Mouse (Mus musculus): ENCODE data around the gene Mdm2. TPM values are rescaled to one million over a fixed set of nuclear protein-coding genes. Genes with fewer than 3 reads are reported as not detected.

Gene Mdm2
- total and polyA plus RNA-seq, 3 experiments = 24.5 to 51.8 (median 50.1) TPM

DNA sequence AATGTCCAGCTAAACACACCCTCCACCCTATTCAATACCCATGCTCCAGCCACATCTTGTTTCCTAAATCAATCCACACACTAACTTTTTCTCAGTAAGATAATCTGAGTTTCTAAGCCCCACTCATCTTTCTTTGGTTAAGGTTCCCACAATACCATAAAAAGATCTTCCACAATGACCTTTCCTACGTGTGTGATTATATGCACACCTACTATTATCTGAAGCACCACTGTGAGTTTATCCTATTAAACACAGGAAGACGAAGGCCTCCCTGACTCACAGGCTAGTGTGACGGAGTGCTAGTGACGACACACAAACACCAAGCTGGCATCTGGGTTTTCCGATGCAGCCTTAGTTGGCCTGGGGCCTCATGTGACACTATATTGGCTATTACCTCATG is 17.6 kb downstream of the Mdm2 start:
- Histone ChIP-seq H3K4me3 (no peak overlapping the region), H3K4me1 (ENCODE audit: control insufficient read depth, insufficient read depth, low read length) (no peaks in the 10 kb centered on the region), H3K27ac (no peak overlapping the region), H3K79me2 (replicated peaks; ENCODE audit: control insufficient read depth, insufficient read depth, low read length) (no peaks in the 10 kb centered on the region), H3K27me3 (ENCODE audit: control insufficient read depth, insufficient read depth, low read length) (no peaks in the 10 kb centered on the region), H3K36me3 (ENCODE audit: control insufficient read depth, insufficient read depth, low read length) (peaks cover 10% of the 10 kb centered on the region), H3K9ac (ENCODE audit: low read depth, low read length) (no peak overlapping the region)
- DNase-seq = no peak
- TF ChIP-seq POLR2A (IDR thresholded peaks at IDR 0.05; ENCODE audit: insufficient read depth, low read depth, low read length) (no peak), EP300 (IDR thresholded peaks at IDR 0.05; ENCODE audit: insufficient read depth, low read depth, low read length) (no peak), CTCF (IDR thresholded peaks at IDR 0.05) (no peak)
- intact Hi-C loops (cut with DNase I) = loop anchor here (10.0 kb wide), 1 partner anchor 328 kb away; no protein-coding TSS in a partner anchor
- WGBS = 90% methylated on average over 5 of the region's 5 CpGs

DNA sequence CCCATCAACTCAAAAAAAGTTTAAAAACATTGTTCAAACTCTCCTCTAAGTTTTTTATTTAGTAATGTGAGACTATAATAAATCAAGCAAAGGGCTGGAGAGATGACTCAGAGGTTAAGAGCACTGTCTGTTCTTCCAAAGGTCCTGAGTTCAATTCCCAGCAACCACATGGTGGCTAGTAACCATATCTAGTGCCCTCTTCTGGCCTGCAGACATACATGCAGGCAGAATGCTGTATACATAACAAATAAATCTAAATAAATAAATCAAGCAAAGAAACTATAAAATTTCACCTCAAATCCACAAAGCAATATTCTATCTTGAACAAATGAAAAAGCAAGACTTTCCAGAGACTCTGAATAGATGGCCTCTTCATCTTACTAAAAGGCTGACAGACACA is 18.4 kb downstream of the Mdm2 start:
- Histone ChIP-seq H3K79me2 (replicated peaks; ENCODE audit: control insufficient read depth, insufficient read depth, low read length) (no peaks in the 10 kb centered on the region), H3K9ac (ENCODE audit: low read depth, low read length) (no peak overlapping the region), H3K4me1 (ENCODE audit: control insufficient read depth, insufficient read depth, low read length) (no peaks in the 10 kb centered on the region), H3K27ac (no peak overlapping the region), H3K27me3 (ENCODE audit: control insufficient read depth, insufficient read depth, low read length) (no peaks in the 10 kb centered on the region), H3K36me3 (ENCODE audit: control insufficient read depth, insufficient read depth, low read length) (peaks cover 10% of the 10 kb centered on the region), H3K4me3 (no peak overlapping the region)
- TF ChIP-seq CTCF (IDR thresholded peaks at IDR 0.05) = peak; percentile 57
- TF ChIP-seq EP300 (IDR thresholded peaks at IDR 0.05; ENCODE audit: insufficient read depth, low read depth, low read length) = no peak
- intact Hi-C loops (cut with DNase I) = loop anchor here (10.0 kb wide), 1 partner anchor 327 kb away; no protein-coding TSS in a partner anchor
- no peak for DNase-seq

DNA sequence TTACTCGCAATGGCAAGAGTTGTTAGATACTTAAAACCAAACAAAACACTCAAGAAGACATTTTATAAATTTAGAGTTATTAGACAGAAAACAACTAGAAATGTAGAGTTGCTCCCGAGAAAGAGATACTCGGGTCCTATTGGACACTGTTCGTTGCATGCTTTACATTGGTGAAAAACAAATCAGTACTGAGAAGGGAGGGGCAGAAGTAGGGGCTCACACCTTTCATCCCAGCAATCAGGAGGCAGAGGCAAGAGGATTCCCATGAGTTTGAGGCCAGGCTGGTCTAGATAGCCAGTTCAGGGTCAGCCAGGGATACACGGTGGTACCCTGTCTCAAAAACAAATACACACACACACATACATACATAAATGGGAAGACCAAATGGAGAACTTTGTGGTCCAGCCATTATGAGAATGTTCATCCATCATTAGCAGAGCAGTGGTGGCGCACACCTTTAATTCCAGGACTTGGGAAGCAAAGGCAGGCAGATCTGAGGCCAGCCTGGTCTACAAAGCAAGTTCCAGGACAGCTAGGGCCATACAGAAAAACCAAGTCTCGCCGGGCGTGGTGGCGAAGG is 19.1 kb downstream of the Mdm2 start:
- Histone ChIP-seq H3K79me2 (replicated peaks; ENCODE audit: control insufficient read depth, insufficient read depth, low read length) (no peaks in the 10 kb centered on the region), H3K36me3 (ENCODE audit: control insufficient read depth, insufficient read depth, low read length) (peaks cover 8% of the 10 kb centered on the region), H3K27me3 (ENCODE audit: control insufficient read depth, insufficient read depth, low read length) (no peaks in the 10 kb centered on the region), H3K27ac (no peak overlapping the region), H3K4me1 (ENCODE audit: control insufficient read depth, insufficient read depth, low read length) (no peaks in the 10 kb centered on the region), H3K4me3 (no peak overlapping the region), H3K9ac (ENCODE audit: low read depth, low read length) (no peak overlapping the region)
- TF ChIP-seq CTCF (IDR thresholded peaks at IDR 0.05) = no peak
- TF ChIP-seq POLR2A (IDR thresholded peaks at IDR 0.05; ENCODE audit: insufficient read depth, low read depth, low read length) = no peak
- no peak for TF ChIP-seq EP300 (IDR thresholded peaks at IDR 0.05; ENCODE audit: insufficient read depth, low read depth, low read length)
- DNase-seq = no peak
- WGBS = 93% methylated on average over 10 of the region's 10 CpGs
- intact Hi-C loops (cut with DNase I) = loop anchor here (10.0 kb wide), 1 partner anchor 327 kb away; no protein-coding TSS in a partner anchor

DNA sequence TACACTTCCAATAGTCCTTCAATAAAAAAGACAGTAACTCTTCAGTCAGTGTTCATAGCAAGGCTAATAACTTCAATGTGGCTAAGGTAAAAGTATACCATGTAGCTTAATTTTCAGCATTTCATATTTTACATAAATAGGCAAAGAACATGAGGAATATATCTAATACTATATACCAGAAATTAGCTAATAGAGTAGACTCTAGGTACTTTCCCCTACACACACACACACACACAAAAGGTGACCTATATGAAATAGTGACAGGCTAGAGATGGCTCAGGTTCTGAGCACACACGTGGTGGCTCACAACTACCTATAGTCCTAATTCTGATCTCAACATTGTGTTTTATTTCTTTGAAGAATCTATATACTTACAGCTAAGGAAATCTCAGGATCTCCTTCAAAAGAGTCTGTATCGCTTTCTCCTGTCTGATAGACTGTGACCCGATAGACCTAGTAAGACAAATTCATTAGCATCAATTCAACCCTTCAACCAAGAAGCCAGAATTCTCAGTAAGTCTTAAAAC is 19.7 kb downstream of the Mdm2 start:
- Histone ChIP-seq H3K4me3 (no peak overlapping the region), H3K79me2 (replicated peaks; ENCODE audit: control insufficient read depth, insufficient read depth, low read length) (no peaks in the 10 kb centered on the region), H3K4me1 (ENCODE audit: control insufficient read depth, insufficient read depth, low read length) (no peaks in the 10 kb centered on the region), H3K27me3 (ENCODE audit: control insufficient read depth, insufficient read depth, low read length) (no peaks in the 10 kb centered on the region), H3K27ac (no peak overlapping the region), H3K36me3 (ENCODE audit: control insufficient read depth, insufficient read depth, low read length) (peaks cover 8% of the 10 kb centered on the region), H3K9ac (ENCODE audit: low read depth, low read length) (no peak overlapping the region)
- no peak for DNase-seq
- TF ChIP-seq POLR2A (IDR thresholded peaks at IDR 0.05; ENCODE audit: insufficient read depth, low read depth, low read length) (no peak), EP300 (IDR thresholded peaks at IDR 0.05; ENCODE audit: insufficient read depth, low read depth, low read length) (no peak), CTCF (IDR thresholded peaks at IDR 0.05) (no peak)
- intact Hi-C loops (cut with DNase I) = loop anchor here (10.0 kb wide), 1 partner anchor 326 kb away; no protein-coding TSS in a partner anchor
- WGBS = 94% methylated on average over 3 of the region's 3 CpGs

DNA sequence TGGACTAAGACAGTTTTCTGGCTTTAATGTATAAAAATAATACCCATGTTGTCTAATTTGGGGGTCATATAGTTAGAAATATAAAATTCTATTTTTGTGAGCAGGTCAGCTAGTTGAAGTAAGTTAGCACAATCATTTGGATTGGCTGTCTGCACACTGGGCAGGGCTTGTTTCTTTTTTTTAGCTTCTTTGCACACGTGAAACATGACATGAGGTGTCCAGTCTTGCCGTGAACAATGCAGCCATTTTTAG is 20.5 kb downstream of the Mdm2 start:
- DNase-seq = no peak
- WGBS = 57% methylated on average over 2 of the region's 2 CpGs

DNA sequence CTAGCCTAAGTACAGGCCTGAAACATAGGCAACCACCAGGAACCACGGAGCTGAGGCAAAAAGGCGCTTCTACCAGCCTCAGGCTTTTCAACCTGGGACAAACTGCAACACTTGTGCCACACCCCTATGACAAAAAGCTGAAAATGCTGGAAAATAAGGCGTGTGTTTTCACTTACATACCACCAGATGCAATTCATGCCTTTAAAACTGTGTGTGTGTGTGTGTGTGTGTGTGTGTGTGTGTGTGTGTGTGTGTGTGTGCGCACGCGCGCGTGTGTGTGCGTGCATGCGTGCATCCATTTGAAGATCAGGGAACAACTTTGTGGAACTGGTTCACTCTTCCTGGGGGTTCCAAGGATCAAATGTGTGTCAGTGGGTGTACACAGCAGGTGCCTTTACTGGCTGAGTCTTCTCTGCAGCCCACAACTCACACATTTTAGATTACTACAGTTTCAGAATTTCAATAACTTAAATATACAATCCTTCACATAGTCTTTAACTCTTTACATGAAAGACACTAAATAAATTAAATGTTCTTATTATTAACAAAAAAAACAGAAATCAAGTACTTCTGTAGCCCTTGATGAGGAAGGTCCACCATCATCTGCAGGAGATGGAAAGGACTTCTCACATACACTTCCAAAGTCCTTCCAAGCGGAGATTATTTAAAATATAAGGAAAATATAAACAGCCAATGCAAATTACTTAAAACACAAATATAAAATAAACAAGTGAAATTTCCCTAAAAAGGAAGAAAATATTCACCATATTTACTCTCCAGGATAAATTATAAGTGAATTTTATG is 21.1 kb downstream of the Mdm2 start:
- intact Hi-C loops (cut with DNase I) = loop anchor here (10.0 kb wide), 1 partner anchor 325 kb away; no protein-coding TSS in a partner anchor
- H3K4me3 ChIP-seq = no peak overlapping the region
- TF ChIP-seq EP300 (IDR thresholded peaks at IDR 0.05; ENCODE audit: insufficient read depth, low read depth, low read length) (no peak), POLR2A (IDR thresholded peaks at IDR 0.05; ENCODE audit: insufficient read depth, low read depth, low read length) (no peak), CTCF (IDR thresholded peaks at IDR 0.05) (no peak)
- H3K27ac ChIP-seq = no peak overlapping the region
- no peak overlapping the region for H3K9ac ChIP-seq (ENCODE audit: low read depth, low read length)
- no peak for DNase-seq
- WGBS = 94% methylated on average over 11 of the region's 11 CpGs
- H3K36me3 ChIP-seq (ENCODE audit: control insufficient read depth, insufficient read depth, low read length) = peaks cover 6% of the 10 kb centered on the region
- no peaks in the 10 kb centered on the region for H3K27me3 ChIP-seq (ENCODE audit: control insufficient read depth, insufficient read depth, low read length)
- H3K4me1 ChIP-seq (ENCODE audit: control insufficient read depth, insufficient read depth, low read length) = no peaks in the 10 kb centered on the region
- H3K79me2 ChIP-seq (replicated peaks; ENCODE audit: control insufficient read depth, insufficient read depth, low read length) = no peaks in the 10 kb centered on the region

More for the DNA sequence above, 20.5 kb downstream of the Mdm2 start:
- Histone ChIP-seq H3K9ac (ENCODE audit: low read depth, low read length) (no peak overlapping the region), H3K4me1 (ENCODE audit: control insufficient read depth, insufficient read depth, low read length) (no peaks in the 10 kb centered on the region), H3K27ac (no peak overlapping the region), H3K36me3 (ENCODE audit: control insufficient read depth, insufficient read depth, low read length) (peaks cover 8% of the 10 kb centered on the region), H3K79me2 (replicated peaks; ENCODE audit: control insufficient read depth, insufficient read depth, low read length) (no peaks in the 10 kb centered on the region), H3K27me3 (ENCODE audit: control insufficient read depth, insufficient read depth, low read length) (no peaks in the 10 kb centered on the region), H3K4me3 (no peak overlapping the region)
- intact Hi-C loops (cut with DNase I) = loop anchor here (10.0 kb wide), 1 partner anchor 325 kb away; no protein-coding TSS in a partner anchor
- TF ChIP-seq POLR2A (IDR thresholded peaks at IDR 0.05; ENCODE audit: insufficient read depth, low read depth, low read length) (no peak), CTCF (IDR thresholded peaks at IDR 0.05) (no peak), EP300 (IDR thresholded peaks at IDR 0.05; ENCODE audit: insufficient read depth, low read depth, low read length) (no peak)
